Mouse (Mus musculus) cerebellum, adult 2 months (tissue): ENCODE measurements around the gene Gm3336. TPM values are rescaled to one million over a fixed set of nuclear protein-coding genes. Genes with fewer than 3 reads are reported as not detected.

ENCODE experiments used
- DNase-seq, 2 experiments: peaks; one replicate each; pipeline ENCODE4 v3.0.0; 2021
- H3K27ac ChIP-seq: fragments of 200-500 bp; 2 replicates; pipeline ENCODE4 v1.5.1; 2012; ENCODE audit warnings: low read length, control low read depth, inconsistent platforms; ENCODE audit not compliant: insufficient read depth
- H3K27me3 ChIP-seq: fragments of 200-500 bp; 2 replicates; pipeline ENCODE4 v1.6.1; 2012; ENCODE audit warnings: inconsistent platforms, mild to moderate bottlenecking, low read length, moderate library complexity; ENCODE audit not compliant: control insufficient read depth, insufficient read depth
- H3K4me1 ChIP-seq: fragments of 200-500 bp; 2 replicates; pipeline ENCODE4 v1.6.1; 2011; ENCODE audit warnings: low read length; ENCODE audit not compliant: control insufficient read depth, insufficient read depth
- H3K4me3 ChIP-seq: fragments of 200-500 bp; replicated peaks from 2 replicates; pipeline ENCODE3; 2011; ENCODE audit warnings: mild to moderate bottlenecking, low read depth, low read length, control low read depth; ENCODE audit not compliant: insufficient read depth
- CTCF ChIP-seq: fragments of 200-500 bp; IDR thresholded peaks from 2 replicates; pipeline ENCODE4 v1.5.1; 2011; ENCODE audit warnings: low read depth, mild to moderate bottlenecking, control low read depth, low read length, moderate library complexity, borderline replicate concordance; ENCODE audit not compliant: insufficient read depth
- POLR2A ChIP-seq: fragments of 200-500 bp; IDR thresholded peaks from 2 replicates; pipeline ENCODE4 v1.6.1; 2011; ENCODE audit warnings: low read length, control low read depth, borderline replicate concordance; ENCODE audit not compliant: insufficient read depth
- WGBS: fragments of 180-500 bp; shearing (Covaris S2); methylation state at CpG from one replicate; pipeline ENCODE4 v1.1.7; 2018; 5-methylcytosine and 5-hydroxymethylcytosine counted together
- polyA plus RNA-seq: library from polyadenylated mRNA; depleted of rRNA; stranded (reverse); fragments of >200 nt; gene quantifications from 2 replicates; pipeline ENCODE4 v1.2.3, GENCODE M21; 2012

Gm3336 gene
- polyA plus RNA-seq, 1 experiment, result not detected

DNA sequence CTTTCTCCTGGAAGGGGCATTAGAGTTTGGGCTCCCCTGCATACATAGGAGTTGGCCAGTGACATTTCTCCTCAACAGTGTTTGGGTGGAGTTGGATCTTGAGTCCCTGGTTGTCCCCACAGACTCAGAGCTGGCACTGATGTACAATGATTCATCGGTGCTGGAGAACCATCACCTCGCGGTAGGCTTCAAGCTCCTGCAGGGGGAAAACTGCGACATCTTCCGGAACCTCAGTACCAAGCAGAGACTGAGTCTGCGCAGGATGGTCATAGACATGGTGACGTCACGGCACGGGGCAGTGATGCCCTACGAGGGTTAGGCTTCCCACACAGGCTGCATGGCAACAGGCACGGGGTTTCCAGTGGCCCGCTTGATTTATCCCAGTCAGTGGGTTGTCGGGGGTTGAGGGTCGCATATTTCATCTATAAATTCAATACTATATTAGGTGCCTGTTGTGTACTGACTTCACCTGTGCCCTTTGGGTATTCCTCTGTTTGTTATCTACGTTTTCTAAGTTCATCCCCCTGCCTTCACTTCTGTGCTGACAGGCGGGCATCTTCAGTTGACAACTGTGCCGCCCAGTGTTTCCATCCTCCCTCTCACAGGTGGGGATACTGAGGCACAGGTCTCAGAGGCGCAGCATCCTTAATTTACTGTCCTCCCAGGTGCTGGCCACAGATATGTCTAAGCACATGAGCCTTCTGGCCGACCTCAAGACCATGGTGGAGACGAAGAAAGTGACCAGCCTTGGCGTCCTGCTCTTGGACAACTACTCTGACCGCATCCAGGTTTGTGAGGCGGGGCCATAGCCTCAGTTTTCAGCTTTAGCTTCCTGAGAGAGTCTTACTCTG lies 30.1 kb downstream of the Gm3336 start:
- WGBS, result 87% methylated on average over 23 of the region's 23 CpGs
- no peaks in the 10 kb centered on the region for H3K27me3 ChIP-seq
- no peak for TF ChIP-seq CTCF
- TF ChIP-seq POLR2A, result no peak
- H3K4me3 ChIP-seq, result no peak overlapping the region
- H3K4me1 ChIP-seq, result peaks cover 7% of the 10 kb centered on the region; the same call in 1 of the 2 replicates
- no peak overlapping the region for H3K27ac ChIP-seq
- peak in 1 of 2 experiments; percentile 7 for DNase-seq

DNA sequence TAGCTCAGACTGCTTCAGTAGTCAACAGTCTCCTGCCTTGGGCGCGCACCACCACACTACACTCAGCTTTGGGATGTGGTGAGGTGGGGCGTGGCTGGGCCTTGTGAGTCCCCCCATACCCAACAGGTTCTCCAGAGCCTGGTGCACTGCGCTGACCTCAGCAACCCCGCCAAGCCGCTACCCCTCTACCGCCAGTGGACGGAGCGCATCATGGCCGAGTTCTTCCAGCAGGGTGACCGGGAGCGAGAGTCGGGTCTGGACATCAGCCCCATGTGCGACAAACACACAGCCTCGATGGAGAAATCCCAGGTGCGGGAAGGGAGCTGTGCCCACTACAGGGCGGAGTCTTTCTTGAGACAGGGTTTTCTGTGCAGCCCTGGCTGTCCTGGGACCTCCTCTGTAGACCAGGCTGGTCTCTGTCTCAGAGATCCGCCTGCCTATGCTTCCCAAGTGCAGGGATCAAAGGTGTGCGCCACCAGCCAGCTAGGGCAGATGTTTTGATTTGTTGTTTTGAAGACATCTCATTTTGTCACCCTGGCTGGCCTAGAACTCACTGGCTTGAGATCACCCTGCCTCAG lies 30.8 kb downstream of the Gm3336 start:
- Histone ChIP-seq H3K27ac (no peak overlapping the region), H3K4me1 (peaks cover 2% of the 10 kb centered on the region; the same call in 1 of the 2 replicates), H3K27me3 (no peaks in the 10 kb centered on the region), H3K4me3 (no peak overlapping the region)
- TF ChIP-seq POLR2A (no peak), CTCF (no peak)
- DNase-seq, result peak in 1 of 2 experiments; percentile 7
- 80% methylated on average over 19 of the region's 19 CpGs for WGBS

DNA sequence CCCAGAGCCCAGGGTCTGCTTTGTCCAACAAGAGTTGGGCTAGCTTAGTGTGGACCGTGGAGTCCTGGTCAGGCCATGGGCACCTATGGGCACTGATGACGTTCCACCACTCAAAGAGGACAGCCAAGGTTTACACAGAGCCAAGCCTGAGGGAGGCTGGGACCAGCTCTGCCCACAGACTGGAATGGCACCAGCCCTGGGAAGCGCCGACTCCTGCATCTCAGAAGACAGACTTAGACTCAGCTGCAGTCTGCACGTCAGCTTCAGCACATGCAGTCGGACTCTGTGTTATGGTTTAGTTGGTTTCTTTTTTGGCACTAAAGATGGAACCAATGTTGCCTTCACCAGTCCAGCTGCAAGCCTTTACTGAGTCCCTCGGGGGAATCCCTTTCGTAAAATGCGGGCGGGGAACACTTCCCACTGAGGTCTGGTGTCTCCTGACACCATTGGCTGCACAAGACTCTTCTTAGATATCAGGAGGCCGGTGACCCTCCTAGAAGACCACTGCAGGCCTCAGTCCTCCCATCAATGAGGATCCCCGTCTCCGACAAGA lies 31.9 kb downstream of the Gm3336 start:
- no peak overlapping the region for H3K4me3 ChIP-seq
- 77% methylated on average over 13 of the region's 13 CpGs for WGBS
- H3K4me1 ChIP-seq, result no peaks in the 10 kb centered on the region; the same call in 1 of the 2 replicates
- H3K27ac ChIP-seq, result no peak overlapping the region
- peak in 1 of 2 experiments; percentile 7 for DNase-seq
- TF ChIP-seq POLR2A (no peak), CTCF (no peak)
- no peaks in the 10 kb centered on the region for H3K27me3 ChIP-seq

DNA sequence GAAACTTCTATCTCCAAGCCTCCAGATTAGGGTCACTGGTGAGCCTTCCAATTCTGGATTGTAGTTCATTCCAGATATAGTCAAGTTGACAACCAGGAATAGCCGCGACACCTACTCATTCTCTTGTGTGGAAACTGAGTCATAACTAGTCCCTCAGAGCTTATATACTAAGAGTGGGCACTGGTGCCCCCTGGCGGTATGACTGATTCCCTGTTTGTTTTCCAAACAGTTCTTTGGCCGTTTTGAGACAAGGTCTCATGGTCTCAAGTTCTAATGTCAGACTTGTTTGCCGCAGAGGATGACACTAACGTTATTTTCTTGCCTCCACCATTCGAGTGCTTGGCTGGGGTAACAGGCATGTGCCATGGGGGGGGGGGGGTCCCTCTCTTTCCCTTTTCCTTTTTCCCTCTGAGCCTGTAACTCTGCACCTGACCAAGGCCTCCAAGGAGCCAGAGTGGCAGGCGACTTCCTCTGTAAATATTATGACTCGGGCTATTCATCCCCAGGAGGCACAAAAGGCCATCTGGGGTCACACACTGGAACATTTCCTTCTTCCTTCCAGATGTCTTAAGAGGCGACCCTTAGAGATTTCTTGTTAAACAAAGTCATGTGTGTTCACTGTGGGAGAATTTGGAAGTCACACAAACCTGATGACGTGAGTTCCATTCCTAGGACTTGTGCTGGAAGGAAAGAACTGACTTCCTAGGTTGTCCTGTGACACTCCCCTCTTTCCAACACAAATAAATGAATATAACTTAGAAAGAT lies 33.8 kb downstream of the Gm3336 start:
- TF ChIP-seq POLR2A, result no peak
- TF ChIP-seq CTCF, result peak; percentile 70
- peaks cover 11% of the 10 kb centered on the region for H3K4me1 ChIP-seq
- DNase-seq, result peak; percentile 62 to 72
- 42% methylated on average over 11 of the region's 11 CpGs for WGBS
- H3K27ac ChIP-seq, result no peak overlapping the region
- no peak overlapping the region for H3K4me3 ChIP-seq
- no peaks in the 10 kb centered on the region for H3K27me3 ChIP-seq

DNA sequence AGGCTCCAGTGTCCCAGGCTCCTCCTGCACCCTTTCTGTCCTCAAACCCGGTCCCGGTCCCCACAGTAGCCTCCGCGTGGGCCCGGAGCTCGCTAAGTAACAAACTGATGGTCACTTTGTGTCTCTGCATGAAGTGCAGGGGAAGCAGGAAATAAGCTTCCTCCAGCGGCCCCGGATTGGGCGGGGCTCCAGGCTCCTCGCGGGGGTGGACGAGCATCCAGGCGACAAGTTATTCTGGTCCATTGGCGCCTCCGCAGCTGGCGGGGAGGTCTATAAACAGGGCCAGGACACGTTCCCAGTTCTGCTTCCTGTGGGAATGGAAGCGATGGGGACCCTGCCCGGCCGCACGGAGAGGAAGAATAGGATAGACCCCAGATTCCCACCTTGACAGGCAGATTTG lies 34.8 kb downstream of the Gm3336 start:
- TF ChIP-seq POLR2A (no peak), CTCF (no peak)
- DNase-seq, result peak; percentile 62
- Histone ChIP-seq H3K4me1 (peaks cover 20% of the 10 kb centered on the region), H3K27ac (no peak overlapping the region), H3K27me3 (no peaks in the 10 kb centered on the region), H3K4me3 (no peak overlapping the region)
- WGBS, result 9% methylated on average over 21 of the region's 21 CpGs

DNA sequence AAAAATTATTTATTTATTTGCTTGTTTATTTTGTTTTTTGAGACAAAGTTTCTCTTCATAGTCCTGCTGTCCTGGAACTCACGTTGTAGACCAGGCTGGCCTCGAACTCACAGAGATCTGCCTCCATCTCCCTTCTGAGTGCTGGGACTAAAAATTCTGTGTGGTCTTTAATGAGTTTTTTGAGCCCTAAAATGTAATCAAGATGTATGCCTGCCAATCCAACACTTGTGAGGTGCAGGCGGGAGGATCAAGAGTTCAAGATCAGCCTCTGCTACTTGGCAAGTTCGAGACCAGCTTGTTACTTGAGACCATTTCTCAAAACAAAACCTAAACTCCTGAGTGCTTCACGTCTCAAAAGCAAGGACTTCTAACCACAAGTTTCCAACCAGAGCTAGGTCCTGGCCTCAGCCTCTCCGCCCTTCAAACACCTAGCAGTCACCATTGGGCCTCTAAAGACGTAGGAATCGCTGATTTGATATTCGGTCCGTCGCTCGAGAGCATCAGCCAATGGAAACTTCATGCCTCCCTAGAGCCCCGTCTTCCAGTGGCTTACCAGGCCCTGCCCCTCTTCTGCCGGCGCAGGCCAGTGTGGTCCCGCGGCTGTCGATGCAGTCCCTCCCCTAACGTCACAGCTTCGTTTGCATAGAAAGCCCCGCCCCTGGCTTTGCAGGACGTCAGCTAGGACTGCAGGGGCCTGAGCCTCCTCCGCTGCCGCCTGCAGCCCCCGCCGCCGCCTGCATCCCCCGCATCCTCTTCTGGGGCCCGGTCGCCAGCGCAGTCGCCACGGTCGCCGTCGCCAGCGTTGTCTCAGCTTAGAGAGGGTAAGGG lies 35.9 kb downstream of the Gm3336 start, which contains the start of gene Rab3a:
TSS of gene Rab3a (plus strand) at position 637 of the 828 bp plus-strand sequence.
- DNase-seq, result peak; percentile 95 to 99
- 8% methylated on average over 37 of the region's 37 CpGs for WGBS
- no peak for TF ChIP-seq CTCF
- TF ChIP-seq POLR2A, result peak; percentile 72; the same call in 1 of the 2 replicates
- Histone ChIP-seq H3K4me1 (peaks cover 29% of the 10 kb centered on the region), H3K4me3 (peak within 1 kb of the TSS; percentile 69), H3K27ac (peak within 1 kb of the TSS; percentile 91), H3K27me3 (no peaks in the 10 kb centered on the region)
